Mouse (Mus musculus): Measurements from ENCODE around the gene Slit3. TPM values are rescaled to one million over a fixed set of nuclear protein-coding genes. Genes with fewer than 3 reads are reported as not detected.

Slit3 gene
- polyA plus RNA-seq, 1 experiment from 2014 or later: 3.5 TPM

- Histone ChIP-seq H3K4me3 (replicated peaks; ENCODE audit: low read depth, low read length) (no peak overlapping the region), H3K9ac (replicated peaks; ENCODE audit: low read length) (no peak overlapping the region), H3K4me2 (ENCODE audit: low read length) (no peak overlapping the region), H3K27me3 (ENCODE audit: control insufficient read depth, insufficient read depth, low read length) (no peaks in the 10 kb centered on the region), H3K9me3 (ENCODE audit: control insufficient read depth, low read length) (no peaks in the 10 kb centered on the region), H3K4me1 (ENCODE audit: control insufficient read depth, insufficient read depth, low read length) (no peaks in the 10 kb centered on the region), H3K36me3 (ENCODE audit: control insufficient read depth, insufficient read depth, low read length) (no peaks in the 10 kb centered on the region), H3K27ac (replicated peaks; ENCODE audit: low read depth, low read length) (no peak overlapping the region)
- DNase-seq: no peak
- 83% methylated on average over 10 of the region's 10 CpGs for WGBS
- ATAC-seq (ENCODE audit: low FRiP score, low TSS enrichment): no peak
These were observed 140.6 kb downstream of the Slit3 start for GRCm38 (mm10) chr11:35261562-35262087.

GRCm38 (mm10) chr11:35262289-35262941 is 141.4 kb downstream of the Slit3 start:
- H3K9ac ChIP-seq (replicated peaks; ENCODE audit: low read length): no peak overlapping the region
- no peak overlapping the region for H3K4me2 ChIP-seq (ENCODE audit: low read length)
- no peak for ATAC-seq (ENCODE audit: low FRiP score, low TSS enrichment)
- 64% methylated on average over 12 of the region's 12 CpGs for WGBS
- no peak overlapping the region for H3K4me3 ChIP-seq (replicated peaks; ENCODE audit: low read depth, low read length)
- H3K27me3 ChIP-seq (ENCODE audit: control insufficient read depth, insufficient read depth, low read length): no peaks in the 10 kb centered on the region
- DNase-seq: no peak
- no peak overlapping the region for H3K27ac ChIP-seq (replicated peaks; ENCODE audit: low read depth, low read length)
- no peaks in the 10 kb centered on the region for H3K9me3 ChIP-seq (ENCODE audit: control insufficient read depth, low read length)
- no peaks in the 10 kb centered on the region for H3K36me3 ChIP-seq (ENCODE audit: control insufficient read depth, insufficient read depth, low read length)
- no peaks in the 10 kb centered on the region for H3K4me1 ChIP-seq (ENCODE audit: control insufficient read depth, insufficient read depth, low read length)

- H3K27me3 ChIP-seq (ENCODE audit: control insufficient read depth, insufficient read depth, low read length): no peaks in the 10 kb centered on the region
- DNase-seq: no peak
- 89% methylated on average over 3 of the region's 3 CpGs for WGBS
- no peak overlapping the region for H3K27ac ChIP-seq (replicated peaks; ENCODE audit: low read depth, low read length)
- H3K9ac ChIP-seq (replicated peaks; ENCODE audit: low read length): no peak overlapping the region
- H3K4me3 ChIP-seq (replicated peaks; ENCODE audit: low read depth, low read length): no peak overlapping the region
- no peaks in the 10 kb centered on the region for H3K4me1 ChIP-seq (ENCODE audit: control insufficient read depth, insufficient read depth, low read length)
- no peaks in the 10 kb centered on the region for H3K9me3 ChIP-seq (ENCODE audit: control insufficient read depth, low read length)
- no peak for ATAC-seq (ENCODE audit: low FRiP score, low TSS enrichment)
- H3K36me3 ChIP-seq (ENCODE audit: control insufficient read depth, insufficient read depth, low read length): no peaks in the 10 kb centered on the region
- H3K4me2 ChIP-seq (ENCODE audit: low read length): no peak overlapping the region
These were observed 143.7 kb downstream of the Slit3 start for GRCm38 (mm10) chr11:35264749-35265148.

- no peaks in the 10 kb centered on the region for H3K27me3 ChIP-seq (ENCODE audit: control insufficient read depth, insufficient read depth, low read length)
- no peak overlapping the region for H3K27ac ChIP-seq (replicated peaks; ENCODE audit: low read depth, low read length)
- no peaks in the 10 kb centered on the region for H3K4me1 ChIP-seq (ENCODE audit: control insufficient read depth, insufficient read depth, low read length)
- no peak overlapping the region for H3K9ac ChIP-seq (replicated peaks; ENCODE audit: low read length)
- 88% methylated on average over 9 of the region's 9 CpGs for WGBS
- no peak for ATAC-seq (ENCODE audit: low FRiP score, low TSS enrichment)
- no peaks in the 10 kb centered on the region for H3K36me3 ChIP-seq (ENCODE audit: control insufficient read depth, insufficient read depth, low read length)
- DNase-seq: no peak
- H3K4me2 ChIP-seq (ENCODE audit: low read length): no peak overlapping the region
- no peak overlapping the region for H3K4me3 ChIP-seq (replicated peaks; ENCODE audit: low read depth, low read length)
- no peaks in the 10 kb centered on the region for H3K9me3 ChIP-seq (ENCODE audit: control insufficient read depth, low read length)
These were observed 149.4 kb downstream of the Slit3 start for GRCm38 (mm10) chr11:35270396-35270795.

GRCm38 (mm10) chr11:35273416-35273815 is 152.4 kb downstream of the Slit3 start:
- Histone ChIP-seq H3K27me3 (ENCODE audit: control insufficient read depth, insufficient read depth, low read length) (no peaks in the 10 kb centered on the region), H3K9me3 (ENCODE audit: control insufficient read depth, low read length) (no peaks in the 10 kb centered on the region), H3K4me3 (replicated peaks; ENCODE audit: low read depth, low read length) (no peak overlapping the region), H3K4me1 (ENCODE audit: control insufficient read depth, insufficient read depth, low read length) (0 out of 2 replicates have a peak, but pooled peaks cover 3% of the 10 kb centered on the region), H3K4me2 (ENCODE audit: low read length) (no peak overlapping the region), H3K36me3 (ENCODE audit: control insufficient read depth, insufficient read depth, low read length) (no peaks in the 10 kb centered on the region), H3K9ac (replicated peaks; ENCODE audit: low read length) (no peak overlapping the region), H3K27ac (replicated peaks; ENCODE audit: low read depth, low read length) (no peak overlapping the region)
- no peak for ATAC-seq (ENCODE audit: low FRiP score, low TSS enrichment)
- no peak for DNase-seq
- WGBS: 63% methylated on average over 10 of the region's 10 CpGs

- Histone ChIP-seq H3K4me3 (replicated peaks; ENCODE audit: low read depth, low read length) (no peak overlapping the region), H3K9me3 (ENCODE audit: control insufficient read depth, low read length) (no peaks in the 10 kb centered on the region), H3K4me2 (ENCODE audit: low read length) (no peak overlapping the region), H3K4me1 (ENCODE audit: control insufficient read depth, insufficient read depth, low read length) (peaks cover 3% of the 10 kb centered on the region; the same call in 1 of the 2 replicates), H3K9ac (replicated peaks; ENCODE audit: low read length) (no peak overlapping the region), H3K36me3 (ENCODE audit: control insufficient read depth, insufficient read depth, low read length) (no peaks in the 10 kb centered on the region), H3K27me3 (ENCODE audit: control insufficient read depth, insufficient read depth, low read length) (no peaks in the 10 kb centered on the region), H3K27ac (replicated peaks; ENCODE audit: low read depth, low read length) (no peak overlapping the region)
- DNase-seq (no peak), ATAC-seq (ENCODE audit: low FRiP score, low TSS enrichment) (no peak)
- WGBS: 98% methylated on average over 3 of the region's 3 CpGs
These were observed 153.0 kb downstream of the Slit3 start for GRCm38 (mm10) chr11:35274036-35274435.

GRCm38 (mm10) chr11:35275300-35275699 is 154.3 kb downstream of the Slit3 start:
- Histone ChIP-seq H3K27me3 (ENCODE audit: control insufficient read depth, insufficient read depth, low read length) (no peaks in the 10 kb centered on the region), H3K36me3 (ENCODE audit: control insufficient read depth, insufficient read depth, low read length) (no peaks in the 10 kb centered on the region), H3K9me3 (ENCODE audit: control insufficient read depth, low read length) (no peaks in the 10 kb centered on the region), H3K9ac (replicated peaks; ENCODE audit: low read length) (no peak overlapping the region), H3K4me3 (replicated peaks; ENCODE audit: low read depth, low read length) (no peak overlapping the region), H3K27ac (replicated peaks; ENCODE audit: low read depth, low read length) (no peak overlapping the region), H3K4me1 (ENCODE audit: control insufficient read depth, insufficient read depth, low read length) (peaks cover 3% of the 10 kb centered on the region; the same call in 1 of the 2 replicates), H3K4me2 (ENCODE audit: low read length) (no peak overlapping the region)
- ATAC-seq (ENCODE audit: low FRiP score, low TSS enrichment) (no peak), DNase-seq (no peak)
- WGBS: 91% methylated on average over 7 of the region's 7 CpGs

- no peak for ATAC-seq (ENCODE audit: low FRiP score, low TSS enrichment)
- WGBS: 83% methylated on average over 11 of the region's 11 CpGs
- H3K9ac ChIP-seq (replicated peaks; ENCODE audit: low read length): no peak overlapping the region
- peaks cover 3% of the 10 kb centered on the region; the same call in 1 of the 2 replicates for H3K4me1 ChIP-seq (ENCODE audit: control insufficient read depth, insufficient read depth, low read length)
- H3K36me3 ChIP-seq (ENCODE audit: control insufficient read depth, insufficient read depth, low read length): no peaks in the 10 kb centered on the region
- no peaks in the 10 kb centered on the region for H3K9me3 ChIP-seq (ENCODE audit: control insufficient read depth, low read length)
- no peak overlapping the region for H3K4me3 ChIP-seq (replicated peaks; ENCODE audit: low read depth, low read length)
- no peaks in the 10 kb centered on the region for H3K27me3 ChIP-seq (ENCODE audit: control insufficient read depth, insufficient read depth, low read length)
- H3K27ac ChIP-seq (replicated peaks; ENCODE audit: low read depth, low read length): no peak overlapping the region
- no peak overlapping the region for H3K4me2 ChIP-seq (ENCODE audit: low read length)
- DNase-seq: no peak
These were observed 155.0 kb downstream of the Slit3 start for GRCm38 (mm10) chr11:35276001-35276400.

- 76% methylated on average over 16 of the region's 16 CpGs for WGBS
These were observed 157.2 kb downstream of the Slit3 start for GRCm38 (mm10) chr11:35278128-35278769.

More at GRCm38 (mm10) chr11:35278128-35278769, 157.2 kb downstream of the Slit3 start:
- H3K4me1 ChIP-seq (ENCODE audit: control insufficient read depth, insufficient read depth, low read length): peaks cover 12% of the 10 kb centered on the region; the same call in 1 of the 2 replicates
- H3K27ac ChIP-seq (replicated peaks; ENCODE audit: low read depth, low read length): no peak overlapping the region
- ATAC-seq (ENCODE audit: low FRiP score, low TSS enrichment) (no peak), DNase-seq (no peak)
- no peaks in the 10 kb centered on the region for H3K36me3 ChIP-seq (ENCODE audit: control insufficient read depth, insufficient read depth, low read length)
- H3K4me2 ChIP-seq (ENCODE audit: low read length): no peak overlapping the region
- H3K27me3 ChIP-seq (ENCODE audit: control insufficient read depth, insufficient read depth, low read length): no peaks in the 10 kb centered on the region
- H3K9ac ChIP-seq (replicated peaks; ENCODE audit: low read length): no peak overlapping the region
- H3K9me3 ChIP-seq (ENCODE audit: control insufficient read depth, low read length): no peaks in the 10 kb centered on the region
- H3K4me3 ChIP-seq (replicated peaks; ENCODE audit: low read depth, low read length): no peak overlapping the region

All from midbrain, embryonic 14.5 days (tissue).